Mouse (Mus musculus): ENCODE results near the gene Ccsap. TPM values are rescaled to one million over a fixed set of nuclear protein-coding genes. Genes with fewer than 3 reads are reported as not detected.

The Ccsap gene
- total and polyA plus RNA-seq, 3 experiments = 5.0 to 6.2 (median 5.4) TPM

DNA sequence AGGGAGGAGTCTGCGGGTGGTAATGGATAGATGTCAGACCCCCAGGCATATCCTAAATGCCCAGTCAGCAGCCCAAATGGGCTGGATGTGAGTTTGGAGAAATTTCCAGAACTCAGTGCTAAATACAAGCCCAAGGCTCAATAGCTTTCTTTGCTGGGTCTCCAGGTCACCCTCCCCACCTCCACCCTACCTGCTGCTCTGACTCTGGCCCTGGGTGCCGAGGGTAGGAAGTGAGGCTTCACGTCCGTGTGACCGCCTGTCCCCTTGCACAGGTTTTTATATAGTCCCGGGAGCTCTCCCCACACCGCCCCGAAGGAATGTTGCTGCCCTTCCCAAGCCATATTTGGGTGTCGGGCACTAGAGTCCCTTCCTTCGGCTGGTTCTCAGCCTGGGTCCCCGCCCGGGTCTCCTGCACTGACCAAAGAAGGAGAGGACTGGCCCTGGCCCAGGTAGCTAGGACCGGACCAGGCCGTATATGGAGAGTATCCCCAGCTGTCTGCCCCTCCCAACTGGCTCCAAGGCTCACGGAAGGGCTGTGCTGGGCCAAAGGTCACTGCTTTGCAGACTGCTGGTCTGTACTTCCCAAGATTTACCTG lies 34.6 kb upstream of the Ccsap start, which contains the start of gene Acta1:
Gene Acta1, minus strand, starts transcription at position 250 of the 596 bp plus-strand sequence.
- dilution Hi-C loops (cut with MboI; ENCODE audit: extremely low pct_ligation_motif_present, extremely low pct_unique_long_range_greater_than_20kb, low sequenced_read_pairs) (no loop called here), in situ Hi-C loops (cut with MboI; ENCODE audit: low pct_ligation_motif_present, low pct_unique_long_range_greater_than_20kb, low sequenced_read_pairs) (no loop called here)
- Histone ChIP-seq H3K79me2 (replicated peaks; ENCODE audit: control insufficient read depth, extremely low read depth, insufficient read depth, poor library complexity, severe bottlenecking) (no peaks in the 10 kb centered on the region), H3K36me3 (replicated peaks in 1 of 2; ENCODE audit: control insufficient read depth in 1 of 2, insufficient read depth in 1 of 2, low read length in 1 of 2) (peaks cover 2 to 23% of the 10 kb centered on the region in 2 experiments), H3K27me3 (replicated peaks) (peaks cover 16% of the 10 kb centered on the region), H3K9ac (ENCODE audit: insufficient read depth, low read depth) (no peak within 1 kb of the TSS), H3K9me3 (replicated peaks; ENCODE audit: low read length) (no peaks in the 10 kb centered on the region), H3K27ac (ENCODE audit: insufficient read depth, low read depth) (no peak within 1 kb of the TSS), H3K4me1 (ENCODE audit: control insufficient read depth in 1 of 2, insufficient read depth in 2 of 2) (no peaks in the 10 kb centered on the region), H3K4me3 (replicated peaks in 1 of 3; ENCODE audit: low read depth in 2 of 3, low read length in 2 of 3, poor library complexity in 1 of 3) (no peak within 1 kb of the TSS), H3K4me2 (ENCODE audit: insufficient read depth, low read depth, poor library complexity, severe bottlenecking) (no peak within 1 kb of the TSS)
- no peak for DNase-seq (ENCODE audit: extremely low read depth)
- no peak for TF ChIP-seq JUN (IDR thresholded peaks at IDR 0.05; ENCODE audit: insufficient read depth, low read depth, low read length)
- TF ChIP-seq ZC3H11A (IDR thresholded peaks at IDR 0.05; ENCODE audit: low read depth, low read length) = no peak
- TF ChIP-seq EP300 (IDR thresholded peaks at IDR 0.05; ENCODE audit: low read length) = no peak
- no peak for TF ChIP-seq KAT2A (IDR thresholded peaks at IDR 0.05; ENCODE audit: insufficient replicate concordance, low read length)
- no peak for TF ChIP-seq USF2 (conservative IDR thresholded peaks at IDR 0.05; ENCODE audit: low read depth, low read length)
- TF ChIP-seq MXI1 (IDR thresholded peaks at IDR 0.05; ENCODE audit: low read depth, low read length) = no peak
- TF ChIP-seq E2F4 (IDR thresholded peaks at IDR 0.05; ENCODE audit: insufficient replicate concordance, low read depth, low read length) = no peak
- TF ChIP-seq ZMIZ1 (IDR thresholded peaks at IDR 0.05; ENCODE audit: low read depth, low read length) = no peak
- TF ChIP-seq TBP (conservative IDR thresholded peaks at IDR 0.05; ENCODE audit: low read depth, low read length) = no peak
- no peak for TF ChIP-seq POLR2AphosphoS2 (IDR thresholded peaks at IDR 0.05; ENCODE audit: low read depth, low read length)
- TF ChIP-seq SIN3A (IDR thresholded peaks at IDR 0.05; ENCODE audit: low read length) = no peak
- no peak for TF ChIP-seq SMC3 (IDR thresholded peaks at IDR 0.05; ENCODE audit: low read depth, low read length)
- no peak for TF ChIP-seq JUND (conservative IDR thresholded peaks at IDR 0.05; ENCODE audit: low read depth, low read length)
- TF ChIP-seq CHD2 (IDR thresholded peaks at IDR 0.05; ENCODE audit: low read length) = no peak
- TF ChIP-seq RCOR1 (conservative IDR thresholded peaks at IDR 0.05; ENCODE audit: low read depth, low read length) = no peak

DNA sequence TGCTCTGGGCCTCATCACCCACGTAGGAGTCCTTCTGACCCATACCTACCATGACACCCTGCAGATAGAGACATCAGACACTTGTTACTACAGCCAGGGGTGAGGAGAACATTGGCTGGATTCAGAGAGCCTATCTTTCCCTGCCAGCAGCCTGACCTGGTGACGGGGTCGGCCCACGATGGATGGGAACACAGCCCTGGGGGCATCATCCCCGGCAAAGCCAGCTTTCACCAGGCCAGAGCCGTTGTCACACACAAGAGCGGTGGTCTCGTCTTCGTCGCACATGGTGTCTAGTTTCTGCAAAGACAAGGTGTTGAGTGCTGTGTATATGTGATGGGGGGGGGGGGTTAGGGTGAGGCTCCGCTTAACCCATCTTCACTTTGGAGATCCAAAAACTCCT lies 33.4 kb upstream of the Ccsap start:
- H3K4me3 ChIP-seq (replicated peaks in 1 of 3; ENCODE audit: low read depth in 2 of 3, low read length in 2 of 3, poor library complexity in 1 of 3) = no peak overlapping the region
- peaks cover 0 to 11% of the 10 kb centered on the region in 2 experiments for H3K36me3 ChIP-seq (replicated peaks in 1 of 2; ENCODE audit: control insufficient read depth in 1 of 2, insufficient read depth in 1 of 2, low read length in 1 of 2)
- peaks cover 26% of the 10 kb centered on the region for H3K27me3 ChIP-seq (replicated peaks)
- no peaks in the 10 kb centered on the region for H3K9me3 ChIP-seq (replicated peaks; ENCODE audit: low read length)
- H3K79me2 ChIP-seq (replicated peaks; ENCODE audit: control insufficient read depth, extremely low read depth, insufficient read depth, poor library complexity, severe bottlenecking) = no peaks in the 10 kb centered on the region
- no peak overlapping the region for H3K9ac ChIP-seq (ENCODE audit: insufficient read depth, low read depth)
- no peak for TF ChIP-seq MAZ (IDR thresholded peaks at IDR 0.05; ENCODE audit: low read depth, low read length)
- no peak for TF ChIP-seq RCOR1 (conservative IDR thresholded peaks at IDR 0.05; ENCODE audit: low read depth, low read length)
- no peak for TF ChIP-seq ZC3H11A (IDR thresholded peaks at IDR 0.05; ENCODE audit: low read depth, low read length)
- no peak for TF ChIP-seq E2F4 (IDR thresholded peaks at IDR 0.05; ENCODE audit: insufficient replicate concordance, low read depth, low read length)
- no peak for TF ChIP-seq ETS1 (conservative IDR thresholded peaks at IDR 0.05; ENCODE audit: low read depth, low read length)
- TF ChIP-seq ZNF384 (IDR thresholded peaks at IDR 0.05; ENCODE audit: low read depth, low read length) = no peak
- no peak for TF ChIP-seq PAX5 (IDR thresholded peaks at IDR 0.05; ENCODE audit: low read length)
- TF ChIP-seq MEF2A (IDR thresholded peaks at IDR 0.05; ENCODE audit: borderline replicate concordance, low read depth, low read length) = no peak
- no peak for TF ChIP-seq JUN (IDR thresholded peaks at IDR 0.05; ENCODE audit: insufficient read depth, low read depth, low read length)
- no peak for TF ChIP-seq EP300 (IDR thresholded peaks at IDR 0.05; ENCODE audit: low read length)
- no peak for TF ChIP-seq UBTF (IDR thresholded peaks at IDR 0.05; ENCODE audit: low read depth, low read length)
- TF ChIP-seq ELF1 (IDR thresholded peaks at IDR 0.05; ENCODE audit: low read depth, low read length) = no peak
- DNase-seq (ENCODE audit: extremely low read depth) = no peak
- dilution Hi-C loops (cut with MboI; ENCODE audit: extremely low pct_ligation_motif_present, extremely low pct_unique_long_range_greater_than_20kb, low sequenced_read_pairs) = no loop called here
- H3K4me2 ChIP-seq (ENCODE audit: insufficient read depth, low read depth, poor library complexity, severe bottlenecking) = no peak overlapping the region
- H3K4me1 ChIP-seq (ENCODE audit: control insufficient read depth in 1 of 2, insufficient read depth in 2 of 2) = no peaks in the 10 kb centered on the region
- H3K27ac ChIP-seq (ENCODE audit: insufficient read depth, low read depth) = no peak overlapping the region
- in situ Hi-C loops (cut with MboI; ENCODE audit: low pct_ligation_motif_present, low pct_unique_long_range_greater_than_20kb, low sequenced_read_pairs) = no loop called here
